ENCODE assay signal across 8 mouse cellular contexts in the genomic region with DNA sequence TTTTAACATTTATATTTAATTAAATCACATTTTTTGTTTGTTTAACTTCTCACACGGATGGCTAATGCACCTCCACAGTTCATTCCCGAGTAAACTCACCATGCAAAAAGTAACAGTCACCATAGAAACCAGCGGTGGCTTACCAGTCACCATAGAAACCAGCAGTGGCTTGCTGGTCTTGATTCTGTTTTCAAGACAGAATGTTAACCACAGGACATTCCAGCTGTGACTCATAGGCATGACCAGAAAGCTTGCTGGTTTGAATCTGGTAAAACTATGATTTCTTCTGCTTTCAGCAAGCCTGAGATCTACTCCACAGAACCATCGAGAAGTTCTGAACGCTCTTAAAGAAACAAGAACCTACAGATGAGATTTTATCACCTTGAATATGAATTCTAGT.
DNase-seq lines count a peak whose midpoint lies in the region; ATAC-seq and TF ChIP-seq lines count a peak whose summit lies in the region.

No protein-coding gene starts in this region.

- H3K36me3 ChIP-seq in limb, embryonic 11.5 days (ENCODE audit: control insufficient read depth, insufficient read depth, low read length), result no peaks in the 10 kb centered on the region
- no peaks in the 10 kb centered on the region for H3K36me3 ChIP-seq in limb, embryonic 10.5 days
- no peaks in the 10 kb centered on the region for H3K36me3 ChIP-seq in heart, embryonic 16.5 days (ENCODE audit: control insufficient read depth, insufficient read depth)
- H3K36me3 ChIP-seq in midbrain, embryonic 15.5 days (replicated peaks), result no peaks in the 10 kb centered on the region

- H3K4me2 ChIP-seq in limb, embryonic 11.5 days (ENCODE audit: low read depth, severe bottlenecking), result no peak overlapping the region
- no peak overlapping the region for H3K4me2 ChIP-seq in heart, embryonic 16.5 days (ENCODE audit: low read depth, low read length)
- no peak overlapping the region for H3K4me2 ChIP-seq in midbrain, embryonic 15.5 days

- H3K9ac ChIP-seq in limb, embryonic 11.5 days (ENCODE audit: low read length), result no peak overlapping the region
- H3K9ac ChIP-seq in heart, embryonic 16.5 days (ENCODE audit: low read length), result no peak overlapping the region
- no peak overlapping the region for H3K9ac ChIP-seq in midbrain, embryonic 15.5 days

- no peak overlapping the region for H3K4me3 ChIP-seq in limb, embryonic 11.5 days (ENCODE audit: low read depth, low read length)
- no peak overlapping the region for H3K4me3 ChIP-seq in limb, embryonic 10.5 days
- no peak overlapping the region for H3K4me3 ChIP-seq in heart, embryonic 16.5 days (ENCODE audit: low read length)
- H3K4me3 ChIP-seq in midbrain, embryonic 15.5 days, result no peak overlapping the region
- no peak overlapping the region for H3K4me3 ChIP-seq in cerebellum, adult 2 months (replicated peaks; ENCODE audit: insufficient read depth, low read depth, low read length)

- no peaks in the 10 kb centered on the region for H3K27me3 ChIP-seq in limb, embryonic 11.5 days (ENCODE audit: control insufficient read depth, insufficient read depth, low read length)
- no peaks in the 10 kb centered on the region for H3K27me3 ChIP-seq in limb, embryonic 10.5 days (ENCODE audit: low read depth, poor library complexity, severe bottlenecking)
- H3K27me3 ChIP-seq in heart, embryonic 16.5 days (ENCODE audit: control insufficient read depth, insufficient read depth, low read length), result no peaks in the 10 kb centered on the region
- H3K27me3 ChIP-seq in midbrain, embryonic 15.5 days (replicated peaks), result no peaks in the 10 kb centered on the region
- H3K27me3 ChIP-seq in cerebellum, adult 2 months (ENCODE audit: control insufficient read depth, insufficient read depth, low read length), result no peaks in the 10 kb centered on the region

- TF ChIP-seq CTCF in brain, embryonic 14.5 days (IDR thresholded peaks at IDR 0.05; ENCODE audit: borderline replicate concordance, extremely low read depth, insufficient read depth, insufficient read length), result no peak
- no peak for TF ChIP-seq CTCF in cerebellum, adult 2 months (IDR thresholded peaks at IDR 0.05; ENCODE audit: borderline replicate concordance, insufficient read depth, low read depth, low read length)

- TF ChIP-seq POLR2A in brain, embryonic 14.5 days (IDR thresholded peaks at IDR 0.05; ENCODE audit: borderline replicate concordance, extremely low read depth, insufficient read depth, insufficient read length, poor library complexity, severe bottlenecking), result no peak
- no peak for TF ChIP-seq POLR2A in cerebellum, adult 2 months (IDR thresholded peaks at IDR 0.05; ENCODE audit: borderline replicate concordance, insufficient read depth, low read length)

- no peak overlapping the region for H3K27ac ChIP-seq in limb, embryonic 11.5 days (replicated peaks; ENCODE audit: low read depth, low read length)
- H3K27ac ChIP-seq in limb, embryonic 10.5 days, result no peak overlapping the region
- H3K27ac ChIP-seq in heart, embryonic 16.5 days (ENCODE audit: low read length), result peak overlapping the region; percentile 41
- peak overlapping the region; percentile 39; the same call in 1 of the 2 replicates for H3K27ac ChIP-seq in midbrain, embryonic 15.5 days
- no peak overlapping the region for H3K27ac ChIP-seq in cerebellum, adult 2 months (ENCODE audit: insufficient read depth, low read length)

- peak; percentile 30 for DNase-seq in limb, embryonic 11.5 days (ENCODE audit: low spot score)
- no peak for DNase-seq in limb, embryonic 10.5 days (ENCODE audit: low spot score)
- peak; percentile 85 for DNase-seq in brain, embryonic 14.5 days (ENCODE audit: low read depth)
- no peak for DNase-seq in cerebellum, adult 2 months
- DNase-seq in kidney, postnatal 4 days, result no peak
- DNase-seq in layer of hippocampus, postnatal 10 days (ENCODE audit: low spot score in 2 of 2), result no peak

- H3K9me3 ChIP-seq in limb, embryonic 11.5 days (ENCODE audit: control insufficient read depth, low read length), result no peaks in the 10 kb centered on the region
- H3K9me3 ChIP-seq in limb, embryonic 10.5 days (replicated peaks), result no peaks in the 10 kb centered on the region
- no peaks in the 10 kb centered on the region for H3K9me3 ChIP-seq in heart, embryonic 16.5 days (replicated peaks; ENCODE audit: control insufficient read depth, low read length)
- no peaks in the 10 kb centered on the region for H3K9me3 ChIP-seq in midbrain, embryonic 15.5 days

- WGBS in limb, embryonic 11.5 days, result 57% methylated on average over 5 of the region's 5 CpGs
- 61% methylated on average over 5 of the region's 5 CpGs for WGBS in limb, embryonic 10.5 days
- WGBS in heart, embryonic 16.5 days, result 44% methylated on average over 5 of the region's 5 CpGs
- WGBS in midbrain, embryonic 15.5 days, result 19% methylated on average over 5 of the region's 5 CpGs
- WGBS in cerebellum, adult 2 months, result 21% methylated on average over 5 of the region's 5 CpGs

- H3K4me1 ChIP-seq in limb, embryonic 11.5 days (ENCODE audit: control insufficient read depth, insufficient read depth, low read length), result no peaks in the 10 kb centered on the region
- H3K4me1 ChIP-seq in limb, embryonic 10.5 days, result no peaks in the 10 kb centered on the region
- peaks cover 4% of the 10 kb centered on the region; the same call in 1 of the 2 replicates for H3K4me1 ChIP-seq in heart, embryonic 16.5 days (ENCODE audit: control insufficient read depth, insufficient read depth, low read length)
- 0 out of 2 replicates have a peak, but pooled peaks cover 9% of the 10 kb centered on the region for H3K4me1 ChIP-seq in midbrain, embryonic 15.5 days
- no peaks in the 10 kb centered on the region for H3K4me1 ChIP-seq in cerebellum, adult 2 months (ENCODE audit: control insufficient read depth, insufficient read depth, low read length)

- peak; percentile 60; the same call in 1 of the 2 replicates for ATAC-seq in limb, embryonic 11.5 days (ENCODE audit: insufficient number of reproducible peaks, low FRiP score, low TSS enrichment, low read depth)
- no peak for ATAC-seq in heart, embryonic 16.5 days (replicated peaks; ENCODE audit: extremely low read depth, insufficient read depth, low FRiP score)
- ATAC-seq in midbrain, embryonic 15.5 days (replicated peaks), result peak; percentile 95

Comparison
In these comparisons a context has a peak if more than half of its experiments do, and no peak if none do; other contexts are left out.
1. DNase-seq: peak in limb, embryonic 11.5 days (single experiment) and brain, embryonic 14.5 days (single experiment); none in limb, embryonic 10.5 days (single experiment), cerebellum, adult 2 months (0 of 2), kidney, postnatal 4 days (0 of 2) and layer of hippocampus, postnatal 10 days (0 of 2).
2. H3K27ac ChIP-seq: peak in heart, embryonic 16.5 days (single experiment) and midbrain, embryonic 15.5 days (single experiment); none in limb, embryonic 11.5 days (single experiment), limb, embryonic 10.5 days (single experiment) and cerebellum, adult 2 months (single experiment).